Mouse (Mus musculus) lung, embryonic 16.5 days (tissue): Measurements from ENCODE around the gene Vwa8. TPM values are rescaled to one million over a fixed set of nuclear protein-coding genes. Genes with fewer than 3 reads are reported as not detected.
A peak's percentile ranks its signal among the peaks of the same experiment; 100 is the strongest.

Experiments used
- ATAC-seq: fragments of 200-750 bp; cut with Nextera tagmentation; 2 replicates; pipeline ENCODE4 v1.8.0; 2017; ENCODE audit warnings: low read depth, mild to moderate bottlenecking, moderate library complexity
- H3K27ac ChIP-seq: fragments of 300-500 bp; sonication (generic); 2 replicates; pipeline ENCODE4 v1.5.1; 2014; ENCODE audit warnings: mild to moderate bottlenecking, control low read depth, low read length
- H3K27me3 ChIP-seq: fragments of 300-500 bp; sonication (generic); 2 replicates; pipeline ENCODE4 v1.6.1; 2014; ENCODE audit warnings: low read depth, low read length, mixed read lengths; ENCODE audit not compliant: control insufficient read depth, insufficient read depth
- H3K36me3 ChIP-seq: fragments of 300-500 bp; sonication (generic); 2 replicates; pipeline ENCODE4 v1.6.1; 2014; ENCODE audit warnings: low read length; ENCODE audit not compliant: control insufficient read depth, insufficient read depth
- H3K4me1 ChIP-seq: fragments of 300-500 bp; sonication (generic); replicated peaks from 2 replicates; pipeline ENCODE4 v1.6.1; 2014; ENCODE audit warnings: low read length, mixed read lengths; ENCODE audit not compliant: control insufficient read depth, insufficient read depth
- H3K4me2 ChIP-seq: fragments of 300-500 bp; sonication (generic); 2 replicates; pipeline ENCODE4 v1.6.1; 2014; ENCODE audit warnings: low read depth, low read length, control low read depth
- H3K4me3 ChIP-seq: fragments of 300-500 bp; sonication (generic); 2 replicates; pipeline ENCODE4 v1.5.1; 2014; ENCODE audit warnings: mild to moderate bottlenecking, low read length, control low read depth
- H3K9ac ChIP-seq: fragments of 300-500 bp; sonication (generic); 2 replicates; pipeline ENCODE4 v1.6.1; 2014; ENCODE audit warnings: low read length, control low read depth
- H3K9me3 ChIP-seq: fragments of 300-500 bp; sonication (generic); 2 replicates; pipeline ENCODE4 v1.6.1; 2016; ENCODE audit warnings: low read length; ENCODE audit not compliant: control insufficient read depth
- WGBS: fragments of 180-500 bp; shearing (Covaris S2); extraction: QIAGEN DNeasy Blood & Tissue Kit; methylation state at CpG from one replicate; pipeline ENCODE4 v1.1.7; 2014; 5-methylcytosine and 5-hydroxymethylcytosine counted together
- polyA plus RNA-seq: library from polyadenylated mRNA; unstranded; fragments of >200 nt; fragmentation: Nextera tagmentation; extraction: Ambion mirVana; gene quantifications from 2 replicates; pipeline ENCODE4 v1.2.1, GENCODE M21; 2015

Vwa8 gene
- 10.3 and 10.5 TPM in 2 replicates for polyA plus RNA-seq

DNA sequence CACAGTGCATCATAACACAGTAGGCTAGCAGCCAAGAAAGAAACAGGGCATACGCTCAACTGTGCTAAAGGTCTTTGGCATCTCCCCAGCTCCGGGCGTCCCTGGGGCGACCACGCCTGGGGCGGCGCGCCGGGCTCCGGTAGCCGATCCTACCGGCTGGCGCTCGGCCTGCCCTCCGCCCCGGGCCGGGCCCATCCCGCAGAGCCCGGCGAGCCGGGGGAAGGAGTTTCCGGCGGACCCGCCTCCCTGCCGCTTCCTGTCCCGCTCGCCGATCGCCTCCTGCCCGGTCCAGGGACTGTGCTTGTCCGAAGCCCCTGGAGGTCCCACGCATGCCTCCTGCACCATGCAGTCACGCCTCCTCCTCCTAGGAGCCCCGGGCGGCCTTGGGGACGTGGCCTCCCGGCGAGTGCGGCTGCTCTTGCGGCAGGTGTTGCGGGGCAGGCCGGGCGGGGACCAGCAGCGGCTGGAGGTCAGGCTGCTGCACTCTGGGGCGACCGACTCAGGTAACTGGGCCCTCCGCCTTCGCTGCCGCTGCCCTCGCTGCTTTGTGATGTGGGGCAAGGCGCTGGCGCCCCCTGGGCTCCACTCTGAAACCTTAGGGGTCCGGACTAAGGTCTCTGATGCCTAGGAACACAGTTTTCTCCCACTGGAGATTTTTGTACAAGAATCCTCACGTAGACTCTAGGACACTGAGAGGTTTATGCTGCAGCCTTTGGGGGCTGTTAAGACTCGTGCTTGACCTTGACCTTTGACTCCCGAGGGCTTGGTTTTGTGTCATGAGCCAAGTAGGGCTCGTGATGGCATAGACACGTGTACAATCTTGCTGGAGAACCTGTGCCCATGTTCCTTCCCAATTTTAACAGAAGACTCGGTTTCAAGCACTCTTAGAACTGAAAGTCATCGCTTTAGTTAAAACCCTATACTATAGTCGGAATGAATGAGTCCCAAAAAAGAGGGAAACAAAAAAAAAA is at the start of gene Vwa8:
Vwa8 (plus strand) TSS at position 112 of the 971 bp plus-strand sequence.
- Histone ChIP-seq H3K4me2 (peak within 1 kb of the TSS; percentile 85), H3K9me3 (no peaks in the 10 kb centered on the region), H3K4me1 (peaks cover 11% of the 10 kb centered on the region), H3K9ac (peak within 1 kb of the TSS; percentile 98), H3K36me3 (no peaks in the 10 kb centered on the region), H3K4me3 (peak within 1 kb of the TSS; percentile 96), H3K27me3 (no peaks in the 10 kb centered on the region), H3K27ac (peak within 1 kb of the TSS; percentile 94)
- WGBS: 2% methylated on average over 60 of the region's 61 CpGs
- peak; percentile 93 for ATAC-seq

DNA sequence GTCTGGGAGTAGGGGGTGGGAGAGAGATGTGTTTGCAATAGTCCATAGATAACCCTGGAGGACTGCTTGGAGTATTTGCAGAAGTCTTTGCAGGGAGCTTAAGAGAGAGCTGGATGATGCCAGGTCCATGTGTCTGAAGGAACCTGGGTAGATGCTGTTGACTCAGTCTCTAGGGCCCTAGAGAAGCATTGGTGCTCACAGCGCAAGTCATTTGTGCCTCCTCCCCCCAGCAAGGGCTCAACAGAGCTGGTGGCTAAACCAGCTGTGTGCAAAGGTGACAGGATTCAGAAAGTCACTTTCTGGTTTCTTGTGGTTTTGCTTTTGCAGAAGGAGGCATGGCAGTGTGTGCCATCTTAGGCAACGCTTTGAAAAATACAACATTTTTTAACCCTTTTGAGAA is 46.5 kb upstream of the Vwa8 start:
- no peaks in the 10 kb centered on the region for H3K27me3 ChIP-seq
- no peak overlapping the region for H3K9ac ChIP-seq
- H3K36me3 ChIP-seq: no peaks in the 10 kb centered on the region
- H3K4me2 ChIP-seq: no peak overlapping the region
- WGBS: 54% methylated on average over 2 of the region's 2 CpGs
- no peaks in the 10 kb centered on the region for H3K4me1 ChIP-seq
- no peaks in the 10 kb centered on the region for H3K9me3 ChIP-seq
- H3K27ac ChIP-seq: no peak overlapping the region
- peak; percentile 75 for ATAC-seq
- no peak overlapping the region for H3K4me3 ChIP-seq

- no peaks in the 10 kb centered on the region for H3K36me3 ChIP-seq
These were observed 44.9 kb upstream of the Vwa8 start for GRCm38 (mm10) chr14:78803924-78804323.

GRCm38 (mm10) chr14:78812896-78813295 is 36.0 kb upstream of the Vwa8 start:
- 86% methylated on average over 2 of the region's 2 CpGs for WGBS
- no peaks in the 10 kb centered on the region for H3K9me3 ChIP-seq

More at GRCm38 (mm10) chr14:78803924-78804323, 44.9 kb upstream of the Vwa8 start:
- Histone ChIP-seq H3K27ac (no peak overlapping the region), H3K4me1 (no peaks in the 10 kb centered on the region), H3K27me3 (no peaks in the 10 kb centered on the region), H3K4me3 (no peak overlapping the region), H3K9ac (no peak overlapping the region), H3K4me2 (no peak overlapping the region), H3K9me3 (no peaks in the 10 kb centered on the region)
- 57% methylated on average over 6 of the region's 6 CpGs for WGBS
- ATAC-seq: no peak

DNA sequence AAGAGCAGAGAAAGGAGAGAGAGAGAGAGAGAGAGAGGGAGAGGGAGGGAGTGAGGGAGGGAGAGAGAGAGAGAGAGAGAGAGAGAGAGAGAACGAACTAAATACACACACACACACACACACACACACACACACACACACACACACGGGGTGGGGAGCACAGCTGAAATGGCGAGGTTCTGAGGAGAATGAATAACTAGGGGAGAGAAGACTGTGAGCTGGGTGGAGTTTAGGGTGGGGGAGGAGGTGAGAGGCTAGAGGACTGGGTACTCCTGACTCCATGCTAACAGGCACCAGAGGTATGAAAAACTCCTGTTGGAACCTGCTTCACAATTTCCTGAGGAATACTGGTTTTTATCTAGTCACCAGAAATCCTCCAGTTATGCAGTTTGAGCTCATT is 32.4 kb upstream of the Vwa8 start:
- no peak overlapping the region for H3K4me3 ChIP-seq
- no peak overlapping the region for H3K9ac ChIP-seq
- H3K27me3 ChIP-seq: no peaks in the 10 kb centered on the region
- no peaks in the 10 kb centered on the region for H3K4me1 ChIP-seq
- H3K36me3 ChIP-seq: no peaks in the 10 kb centered on the region
- H3K9me3 ChIP-seq: no peaks in the 10 kb centered on the region
- no peak overlapping the region for H3K4me2 ChIP-seq
- 11% methylated on average over 2 of the region's 3 CpGs for WGBS
- no peak overlapping the region for H3K27ac ChIP-seq
- no peak for ATAC-seq

More at GRCm38 (mm10) chr14:78812896-78813295, 36.0 kb upstream of the Vwa8 start:
- Histone ChIP-seq H3K36me3 (no peaks in the 10 kb centered on the region), H3K27ac (no peak overlapping the region), H3K27me3 (no peaks in the 10 kb centered on the region), H3K4me2 (no peak overlapping the region), H3K4me3 (no peak overlapping the region), H3K9ac (no peak overlapping the region), H3K4me1 (no peaks in the 10 kb centered on the region)
- ATAC-seq: no peak

DNA sequence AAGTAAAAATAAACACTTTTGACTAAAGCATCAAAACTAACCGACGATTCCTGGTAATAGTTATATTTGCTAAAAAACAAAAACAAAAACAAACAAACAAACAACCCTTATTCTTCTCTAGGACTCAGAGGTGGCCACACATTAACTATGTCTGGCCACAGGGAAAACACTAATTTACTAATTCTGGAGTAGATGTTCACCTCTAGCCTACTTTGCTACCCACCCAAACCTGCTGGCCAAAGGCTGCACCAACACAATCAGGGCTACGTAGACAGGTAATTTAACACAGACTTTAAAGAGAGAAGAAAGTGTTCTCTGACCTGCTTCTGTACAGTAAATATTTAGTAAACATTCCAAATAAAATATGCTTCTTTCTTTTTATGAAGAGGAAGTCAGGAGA is 31.2 kb upstream of the Vwa8 start:
- WGBS: 82% methylated on average over 3 of the region's 3 CpGs
- Histone ChIP-seq H3K9me3 (no peaks in the 10 kb centered on the region), H3K4me3 (no peak overlapping the region), H3K4me2 (no peak overlapping the region), H3K27me3 (no peaks in the 10 kb centered on the region), H3K36me3 (no peaks in the 10 kb centered on the region), H3K4me1 (no peaks in the 10 kb centered on the region), H3K9ac (no peak overlapping the region), H3K27ac (no peak overlapping the region)
- ATAC-seq: no peak

GRCm38 (mm10) chr14:78818406-78818805 is 30.4 kb upstream of the Vwa8 start:
- Histone ChIP-seq H3K4me2 (no peak overlapping the region), H3K4me3 (no peak overlapping the region), H3K27ac (no peak overlapping the region), H3K27me3 (no peaks in the 10 kb centered on the region), H3K36me3 (no peaks in the 10 kb centered on the region), H3K9me3 (no peaks in the 10 kb centered on the region), H3K9ac (no peak overlapping the region), H3K4me1 (no peaks in the 10 kb centered on the region)
- ATAC-seq: no peak
- 48% methylated on average over 3 of the region's 3 CpGs for WGBS

- Histone ChIP-seq H3K27ac (no peak overlapping the region), H3K4me1 (no peaks in the 10 kb centered on the region), H3K27me3 (no peaks in the 10 kb centered on the region), H3K4me2 (no peak overlapping the region), H3K9me3 (no peaks in the 10 kb centered on the region), H3K36me3 (no peaks in the 10 kb centered on the region), H3K4me3 (no peak overlapping the region), H3K9ac (no peak overlapping the region)
- no peak for ATAC-seq
- WGBS: 64% methylated on average over 4 of the region's 4 CpGs
These were observed 24.8 kb upstream of the Vwa8 start for GRCm38 (mm10) chr14:78824013-78824412.

GRCm38 (mm10) chr14:78824507-78824906 is 24.3 kb upstream of the Vwa8 start:
- H3K36me3 ChIP-seq: no peaks in the 10 kb centered on the region
- WGBS: 56% methylated on average over 4 of the region's 4 CpGs
- no peaks in the 10 kb centered on the region for H3K9me3 ChIP-seq
- no peaks in the 10 kb centered on the region for H3K27me3 ChIP-seq
- no peak for ATAC-seq
- no peak overlapping the region for H3K4me3 ChIP-seq
- no peak overlapping the region for H3K4me2 ChIP-seq
- H3K4me1 ChIP-seq: no peaks in the 10 kb centered on the region
- no peak overlapping the region for H3K27ac ChIP-seq
- no peak overlapping the region for H3K9ac ChIP-seq
